Mouse (Mus musculus) intestine, embryonic 16.5 days (tissue): ENCODE measurements around the gene Tmem104. TPM values are rescaled to one million over a fixed set of nuclear protein-coding genes. Genes with fewer than 3 reads are reported as not detected.
A peak's percentile ranks its signal among the peaks of the same experiment; 100 is the strongest.

Experiments used
- ATAC-seq: fragments of 200-750 bp; cut with Nextera tagmentation; 2 replicates; pipeline ENCODE4 v1.8.0; 2017; ENCODE audit warnings: moderate TSS enrichment, moderate library complexity
- H3K27ac ChIP-seq: fragments of 300-500 bp; sonication (generic); 2 replicates; pipeline ENCODE4 v1.5.1; 2014; ENCODE audit warnings: mild to moderate bottlenecking, low read length
- H3K27me3 ChIP-seq: fragments of 300-500 bp; sonication (generic); replicated peaks from 2 replicates; pipeline ENCODE4 v1.6.1; 2014; ENCODE audit warnings: low read length, control low read depth, mixed read lengths; ENCODE audit not compliant: control insufficient read depth, insufficient read depth
- H3K36me3 ChIP-seq: fragments of 300-500 bp; sonication (generic); 2 replicates; pipeline ENCODE4 v1.6.1; 2014; ENCODE audit warnings: low read length, control low read depth; ENCODE audit not compliant: control insufficient read depth, insufficient read depth
- H3K4me1 ChIP-seq: fragments of 300-500 bp; sonication (generic); 2 replicates; pipeline ENCODE4 v1.6.1; 2014; ENCODE audit warnings: low read length, control low read depth, mixed read lengths; ENCODE audit not compliant: control insufficient read depth, insufficient read depth
- H3K4me2 ChIP-seq: fragments of 300-500 bp; sonication (generic); 2 replicates; pipeline ENCODE4 v1.6.1; 2014; ENCODE audit warnings: low read depth, low read length, control low read depth
- H3K4me3 ChIP-seq: fragments of 300-500 bp; sonication (generic); 2 replicates; pipeline ENCODE4 v1.5.1; 2014; ENCODE audit warnings: mild to moderate bottlenecking, low read length
- H3K9ac ChIP-seq: fragments of 300-500 bp; sonication (generic); 2 replicates; pipeline ENCODE4 v1.6.1; 2014; ENCODE audit warnings: low read depth, low read length
- H3K9me3 ChIP-seq: fragments of 300-500 bp; sonication (generic); 2 replicates; pipeline ENCODE4 v1.6.1; 2016; ENCODE audit warnings: low read length, control low read depth; ENCODE audit not compliant: control insufficient read depth
- WGBS: fragments of 180-500 bp; shearing (Covaris S2); extraction: QIAGEN DNeasy Blood & Tissue Kit; methylation state at CpG from one replicate; pipeline ENCODE4 v1.1.7; 2014; 5-methylcytosine and 5-hydroxymethylcytosine counted together
- polyA plus RNA-seq: library from polyadenylated mRNA; unstranded; fragments of >200 nt; fragmentation: Nextera tagmentation; extraction: Ambion mirVana; gene quantifications from 2 replicates; pipeline ENCODE4 v1.2.1, GENCODE M21; 2015

Tmem104 gene
- polyA plus RNA-seq, 1 experiment from 2014 or later: 11.6 TPM

DNA sequence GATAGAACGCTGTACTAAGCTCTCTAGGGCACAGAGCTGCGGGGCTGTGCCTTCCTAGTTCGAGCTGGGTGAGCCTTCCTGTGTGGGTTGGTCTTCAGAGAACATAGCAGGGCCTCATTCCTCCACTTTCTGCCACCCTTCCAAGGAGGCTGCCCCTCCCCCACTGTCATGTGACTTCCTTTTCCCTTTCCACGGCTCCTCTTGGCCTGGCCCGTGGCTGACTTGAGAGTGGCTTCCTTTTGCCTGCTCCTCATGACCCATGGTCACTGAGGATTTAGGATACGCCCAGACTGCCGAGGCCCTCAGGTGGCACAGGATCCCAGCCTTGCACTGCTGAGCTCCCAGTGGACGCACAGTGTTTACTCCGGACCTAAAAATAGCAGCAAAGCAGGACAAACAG is 4.9 kb downstream of the Tmem104 start:
- 48% methylated on average over 9 of the region's 9 CpGs for WGBS
- no peaks in the 10 kb centered on the region for H3K27me3 ChIP-seq
- no peaks in the 10 kb centered on the region for H3K9me3 ChIP-seq
- ATAC-seq: peak; percentile 11; the same call in 1 of the 2 replicates
- H3K4me2 ChIP-seq: no peak overlapping the region
- no peaks in the 10 kb centered on the region for H3K36me3 ChIP-seq
- H3K4me3 ChIP-seq: no peak overlapping the region
- no peak overlapping the region for H3K9ac ChIP-seq
- H3K27ac ChIP-seq: 0 out of 2 replicates have a peak overlapping the region, but pooled peaks have one; percentile 31
- peaks cover 9% of the 10 kb centered on the region for H3K4me1 ChIP-seq

DNA sequence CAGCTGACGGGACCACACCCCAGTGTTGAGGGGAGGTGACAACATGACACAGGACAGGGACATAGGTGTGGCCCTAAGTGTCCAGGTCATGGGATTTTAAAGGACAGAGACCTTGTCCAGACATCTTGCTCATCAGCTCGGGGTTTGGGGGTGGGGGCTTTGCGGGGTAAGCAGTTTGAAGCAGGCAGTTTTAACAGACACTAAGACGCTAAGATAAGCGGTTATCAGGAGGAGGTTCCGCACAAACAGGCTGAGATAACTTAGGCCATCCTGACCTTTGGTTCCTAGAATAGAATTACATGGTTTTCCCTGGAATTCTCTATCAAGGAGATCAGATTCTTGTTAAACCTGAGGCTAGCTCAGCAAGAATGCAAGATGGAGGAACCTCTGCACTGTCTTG is 7.4 kb downstream of the Tmem104 start:
- ATAC-seq: no peak
- Histone ChIP-seq H3K36me3 (no peaks in the 10 kb centered on the region), H3K9me3 (no peaks in the 10 kb centered on the region), H3K4me3 (no peak overlapping the region), H3K27ac (no peak overlapping the region), H3K4me2 (no peak overlapping the region), H3K4me1 (peaks cover 3% of the 10 kb centered on the region; the same call in 1 of the 2 replicates), H3K27me3 (no peaks in the 10 kb centered on the region), H3K9ac (no peak overlapping the region)
- WGBS: 72% methylated on average over 6 of the region's 6 CpGs

DNA sequence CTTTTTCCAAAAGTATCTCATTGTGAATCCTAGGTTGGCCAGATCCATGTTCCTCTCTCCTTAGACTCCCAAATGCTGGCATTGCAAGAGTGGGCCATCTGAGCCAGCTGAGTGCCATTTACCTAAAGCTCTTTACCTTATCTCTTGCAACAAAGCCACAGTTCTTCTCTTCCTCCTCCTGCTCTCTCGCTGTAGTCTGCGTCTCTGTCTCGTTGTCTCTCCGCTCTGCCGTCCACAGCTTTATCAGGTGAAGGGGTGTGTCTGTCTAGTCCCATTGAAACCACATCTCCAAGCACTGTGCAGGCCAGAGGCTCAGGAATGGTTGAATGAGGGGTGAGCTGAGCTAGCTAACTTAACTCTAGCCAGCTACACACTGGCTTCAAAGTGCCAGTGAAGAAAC is 8.6 kb downstream of the Tmem104 start:
- Histone ChIP-seq H3K36me3 (0 out of 2 replicates have a peak, but pooled peaks cover 2% of the 10 kb centered on the region), H3K4me1 (peaks cover 3% of the 10 kb centered on the region; the same call in 1 of the 2 replicates), H3K4me3 (no peak overlapping the region), H3K27me3 (no peaks in the 10 kb centered on the region), H3K9me3 (no peaks in the 10 kb centered on the region), H3K4me2 (no peak overlapping the region), H3K27ac (no peak overlapping the region), H3K9ac (no peak overlapping the region)
- no peak for ATAC-seq
- 70% methylated on average over 5 of the region's 5 CpGs for WGBS

DNA sequence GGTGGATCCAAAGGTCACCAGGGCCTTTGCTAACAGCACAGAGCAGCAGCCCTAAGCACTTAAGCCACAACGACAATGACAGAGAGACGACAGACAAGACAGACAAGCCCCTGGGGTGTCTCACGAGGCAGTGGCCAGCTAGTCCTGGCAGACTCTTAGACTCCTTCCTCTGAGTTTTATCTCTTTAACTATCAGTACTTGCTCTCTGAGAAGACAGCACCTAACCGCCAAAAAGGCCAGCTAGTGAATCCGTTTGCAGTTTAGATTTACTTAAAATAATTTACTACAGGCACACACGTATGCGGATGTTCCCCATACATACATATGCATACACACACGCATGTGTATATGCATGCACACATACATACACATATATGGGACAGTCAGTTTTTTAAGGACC is 10.3 kb downstream of the Tmem104 start:
- Histone ChIP-seq H3K27ac (no peak overlapping the region), H3K9ac (no peak overlapping the region), H3K9me3 (no peaks in the 10 kb centered on the region), H3K4me2 (no peak overlapping the region), H3K36me3 (0 out of 2 replicates have a peak, but pooled peaks cover 3% of the 10 kb centered on the region), H3K4me1 (no peaks in the 10 kb centered on the region), H3K4me3 (no peak overlapping the region), H3K27me3 (no peaks in the 10 kb centered on the region)
- ATAC-seq: no peak
- 78% methylated on average over 8 of the region's 8 CpGs for WGBS

DNA sequence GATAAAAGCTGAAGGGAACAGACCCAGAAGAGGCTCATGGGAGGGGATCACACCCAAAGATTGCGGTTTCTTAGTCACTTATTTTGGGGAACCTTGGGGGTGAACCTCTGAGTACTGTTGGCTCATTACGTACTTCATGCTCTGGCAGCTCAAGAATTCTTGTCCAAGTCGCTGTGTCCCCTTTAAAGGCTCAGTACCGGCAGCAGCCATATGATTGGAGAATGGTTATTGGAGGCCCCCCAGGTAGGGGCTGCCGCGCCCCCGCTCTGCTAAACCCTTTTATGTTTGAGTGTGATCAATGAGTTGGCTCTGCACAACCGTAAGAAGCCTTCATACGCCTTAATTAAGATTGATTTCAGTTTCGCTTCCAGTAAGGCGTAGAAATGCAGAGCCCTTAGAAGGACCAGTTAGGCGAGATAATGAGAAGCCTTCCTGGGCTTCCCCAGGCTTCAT is 11.7 kb downstream of the Tmem104 start:
- Histone ChIP-seq H3K4me2 (no peak overlapping the region), H3K27ac (no peak overlapping the region), H3K36me3 (0 out of 2 replicates have a peak, but pooled peaks cover 3% of the 10 kb centered on the region), H3K9me3 (no peaks in the 10 kb centered on the region), H3K9ac (no peak overlapping the region), H3K4me3 (no peak overlapping the region), H3K4me1 (no peaks in the 10 kb centered on the region), H3K27me3 (no peaks in the 10 kb centered on the region)
- 49% methylated on average over 12 of the region's 12 CpGs for WGBS
- ATAC-seq: no peak

DNA sequence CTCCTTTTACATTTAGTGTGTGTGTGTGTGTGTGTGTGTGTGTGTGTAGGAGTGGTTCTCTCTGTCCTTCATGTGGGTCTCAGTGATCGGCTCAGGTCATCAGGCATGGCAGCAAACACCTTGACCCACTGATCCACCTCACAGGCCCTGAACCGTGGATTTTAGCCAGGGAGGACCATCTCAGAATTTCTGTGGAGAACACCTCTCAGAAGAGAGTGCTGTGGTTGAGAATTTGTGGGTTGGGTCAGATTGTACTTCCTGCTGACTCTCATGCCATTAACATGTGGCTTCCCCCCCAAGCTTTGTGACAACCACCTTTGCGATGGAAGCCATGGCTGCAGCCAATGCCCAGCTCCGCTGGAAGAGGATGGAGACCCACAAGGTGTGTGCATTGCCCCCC is 13.2 kb downstream of the Tmem104 start:
- Histone ChIP-seq H3K9ac (no peak overlapping the region), H3K36me3 (0 out of 2 replicates have a peak, but pooled peaks cover 3% of the 10 kb centered on the region), H3K4me3 (no peak overlapping the region), H3K4me2 (no peak overlapping the region), H3K9me3 (no peaks in the 10 kb centered on the region), H3K4me1 (no peaks in the 10 kb centered on the region), H3K27me3 (no peaks in the 10 kb centered on the region), H3K27ac (no peak overlapping the region)
- no peak for ATAC-seq
- 93% methylated on average over 4 of the region's 4 CpGs for WGBS

DNA sequence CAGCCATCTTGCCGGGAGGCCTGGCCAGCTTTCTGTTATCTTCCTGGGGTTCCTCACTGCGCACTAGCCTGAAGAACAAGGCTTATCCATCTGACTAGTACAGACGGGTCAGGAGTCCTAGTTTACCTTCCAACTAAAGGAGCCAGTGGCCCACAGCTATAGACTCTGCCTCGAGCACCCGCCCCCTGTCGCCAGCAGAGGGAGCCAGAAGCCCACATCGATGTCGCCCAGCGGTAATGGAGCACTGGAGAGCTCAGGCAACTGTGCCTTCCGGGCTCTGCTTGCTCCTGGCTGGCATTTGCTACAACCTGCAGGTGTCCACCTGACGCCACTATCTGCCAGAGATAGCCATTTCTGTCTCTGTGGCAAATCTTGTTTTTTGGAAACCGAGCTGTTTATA is 15.0 kb downstream of the Tmem104 start:
- Histone ChIP-seq H3K9me3 (no peaks in the 10 kb centered on the region), H3K9ac (no peak overlapping the region), H3K36me3 (0 out of 2 replicates have a peak, but pooled peaks cover 3% of the 10 kb centered on the region), H3K4me1 (no peaks in the 10 kb centered on the region), H3K4me2 (no peak overlapping the region), H3K27me3 (no peaks in the 10 kb centered on the region), H3K4me3 (no peak overlapping the region), H3K27ac (no peak overlapping the region)
- ATAC-seq: peak; percentile 81
- 12% methylated on average over 12 of the region's 12 CpGs for WGBS

DNA sequence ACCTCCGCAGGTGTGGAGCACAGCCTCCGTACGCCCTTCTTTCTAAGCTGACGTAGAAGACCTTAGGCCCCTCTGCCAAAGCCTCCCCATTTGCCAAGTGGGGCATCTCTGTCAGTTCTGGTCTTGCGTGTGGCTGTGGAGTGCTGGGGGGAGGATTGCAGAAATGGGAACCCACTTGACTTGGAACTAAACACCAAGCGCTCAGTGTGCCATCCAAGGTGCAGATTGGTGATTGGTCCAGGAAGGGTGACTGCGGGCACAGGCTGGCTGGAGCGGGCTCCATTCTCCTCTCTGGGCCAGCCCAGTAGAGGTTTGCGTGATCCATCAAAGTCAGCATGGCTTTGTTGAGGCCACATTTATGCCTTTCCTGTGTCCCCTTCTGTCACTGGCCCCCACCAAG is 15.5 kb downstream of the Tmem104 start:
- WGBS: 93% methylated on average over 9 of the region's 9 CpGs
- Histone ChIP-seq H3K27me3 (no peaks in the 10 kb centered on the region), H3K27ac (no peak overlapping the region), H3K9ac (no peak overlapping the region), H3K4me2 (no peak overlapping the region), H3K4me1 (no peaks in the 10 kb centered on the region), H3K4me3 (no peak overlapping the region), H3K36me3 (0 out of 2 replicates have a peak, but pooled peaks cover 3% of the 10 kb centered on the region), H3K9me3 (no peaks in the 10 kb centered on the region)
- ATAC-seq: no peak

DNA sequence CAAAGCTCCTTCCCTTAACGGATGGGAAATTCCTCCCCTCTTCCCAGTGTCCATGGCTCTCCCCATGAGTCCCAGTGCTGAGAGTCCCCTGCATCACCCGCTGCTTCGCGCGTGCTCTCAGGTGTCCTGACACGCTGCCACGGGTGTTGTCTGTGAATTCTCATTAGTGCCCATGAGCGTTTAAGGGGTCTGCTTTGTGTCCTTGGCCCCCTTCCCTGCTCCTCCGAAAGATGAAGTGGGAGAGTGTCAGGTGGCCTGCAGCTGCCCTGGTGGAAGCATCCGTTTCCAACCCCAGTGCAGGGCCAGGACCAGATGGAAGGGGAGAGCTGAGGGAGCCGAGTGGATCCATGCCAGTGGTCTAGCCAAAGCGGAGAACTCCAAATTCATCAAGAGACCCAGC is 20.8 kb downstream of the Tmem104 start:
- no peak overlapping the region for H3K9ac ChIP-seq
- H3K4me1 ChIP-seq: no peaks in the 10 kb centered on the region
- H3K27ac ChIP-seq: no peak overlapping the region
- H3K36me3 ChIP-seq: no peaks in the 10 kb centered on the region
- WGBS: 72% methylated on average over 12 of the region's 12 CpGs
- H3K27me3 ChIP-seq: no peaks in the 10 kb centered on the region
- H3K9me3 ChIP-seq: no peaks in the 10 kb centered on the region
- no peak overlapping the region for H3K4me2 ChIP-seq
- no peak overlapping the region for H3K4me3 ChIP-seq
- ATAC-seq: no peak
